Mouse (Mus musculus) spleen, postnatal 14 days (tissue): ENCODE measurements around the gene 3110082I17Rik.
"Not testable (repeated sequence)": the region's sequence is repeated elsewhere in the genome, so short reads cannot be mapped to it uniquely, and the experiment has no call there.

ENCODE experiments used
- DNase-seq, 2 experiments: peaks; one replicate each; pipeline ENCODE4 v3.0.0; 2021 to 2022; ENCODE audit warnings: low spot score in 2 of 2

The 3110082I17Rik gene

GRCm38 (mm10) chr5:139353496-139353895 is 106.8 kb downstream of the 3110082I17Rik start:
- DNase-seq = no peak

GRCm38 (mm10) chr5:139352317-139352716 is 108.0 kb downstream of the 3110082I17Rik start, which contains the start of gene Cyp2w1:
TSS of gene Cyp2w1 (plus strand) at chr5:139352617.
- no peak for DNase-seq

DNA sequence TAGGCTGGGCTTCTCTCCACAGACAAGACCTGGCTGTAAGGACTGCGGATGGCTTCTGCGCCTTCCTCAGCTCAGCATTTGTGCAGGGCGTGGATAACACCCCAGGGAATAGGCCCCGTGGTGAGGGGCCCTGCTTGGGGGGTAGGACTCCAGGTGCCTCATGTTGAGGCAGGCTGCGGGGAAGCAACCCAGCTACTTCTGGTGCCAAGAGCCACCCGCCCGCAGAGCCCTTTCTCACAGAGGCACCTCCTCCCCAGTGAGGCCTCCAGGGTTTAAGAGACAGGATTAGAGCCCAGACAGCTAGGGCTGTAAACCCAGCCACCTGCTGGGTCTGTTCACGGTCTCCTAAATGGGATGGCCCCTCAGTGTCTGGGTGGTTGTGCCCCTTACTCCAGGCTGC is 108.7 kb downstream of the 3110082I17Rik start:
- no peak for DNase-seq

GRCm38 (mm10) chr5:139351134-139351533 is 109.2 kb downstream of the 3110082I17Rik start, which contains the start of gene Cox19:
TSS of gene Cox19 (minus strand) at chr5:139351418.
- DNase-seq = no peak

DNA sequence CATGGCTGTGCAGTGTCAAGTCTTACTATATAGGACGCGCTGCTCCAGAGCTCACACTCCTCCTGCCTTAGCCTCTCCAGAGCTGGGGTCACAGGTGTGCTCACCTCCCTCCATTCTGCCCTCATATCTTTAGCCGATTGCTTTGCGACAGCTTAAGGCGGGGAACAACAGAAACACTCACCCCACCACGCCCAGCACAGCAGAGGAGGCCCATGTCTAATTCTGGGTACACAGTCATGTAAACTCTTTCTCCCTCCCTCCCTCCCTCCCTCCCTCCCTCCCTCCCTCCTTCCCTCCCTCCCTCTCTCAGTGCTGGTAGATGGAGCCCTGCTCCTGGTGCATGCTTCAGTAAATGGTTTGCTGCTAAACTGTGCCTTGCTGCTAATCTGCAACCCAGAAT is 110.6 kb downstream of the 3110082I17Rik start:
- no peak for DNase-seq

GRCm38 (mm10) chr5:139347225-139347624 is 113.1 kb downstream of the 3110082I17Rik start:
- DNase-seq = no peak

- DNase-seq = no peak
Measured at GRCm38 (mm10) chr5:139345364-139345714, 115.0 kb downstream of the 3110082I17Rik start.

DNA sequence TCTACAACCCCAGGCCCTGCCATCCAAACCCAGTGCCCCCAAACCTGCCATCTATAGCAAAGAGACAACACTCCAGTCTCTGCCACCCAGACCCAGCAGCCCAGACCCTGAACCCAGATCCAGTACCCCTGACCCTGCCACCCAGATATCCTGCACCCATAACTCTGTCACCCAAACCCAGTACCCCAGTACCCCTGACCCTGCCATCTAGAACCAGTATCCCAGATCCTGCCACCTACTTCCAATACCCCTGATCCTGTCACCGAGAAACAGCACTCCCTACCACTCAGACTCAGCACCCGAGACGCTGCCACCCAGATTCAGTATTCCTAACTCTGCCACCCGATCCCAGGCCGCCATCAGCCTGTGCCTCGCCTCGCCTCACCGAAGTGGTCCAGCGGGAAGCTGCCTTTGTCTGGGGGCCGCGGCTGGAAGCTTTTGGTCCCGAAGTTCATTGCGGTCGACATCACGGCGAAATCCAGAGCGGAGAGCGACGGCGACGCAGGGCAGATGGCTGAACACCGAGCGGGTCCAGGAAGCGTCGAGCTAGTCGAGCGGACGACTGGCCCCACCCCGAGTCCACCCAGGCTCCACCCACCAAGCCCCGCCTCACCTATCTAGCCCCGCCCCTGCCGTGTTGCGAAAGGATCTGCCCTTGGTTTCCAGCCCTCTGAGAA is 115.5 kb downstream of the 3110082I17Rik start:
- DNase-seq = peak; percentile 96 to 97

DNA sequence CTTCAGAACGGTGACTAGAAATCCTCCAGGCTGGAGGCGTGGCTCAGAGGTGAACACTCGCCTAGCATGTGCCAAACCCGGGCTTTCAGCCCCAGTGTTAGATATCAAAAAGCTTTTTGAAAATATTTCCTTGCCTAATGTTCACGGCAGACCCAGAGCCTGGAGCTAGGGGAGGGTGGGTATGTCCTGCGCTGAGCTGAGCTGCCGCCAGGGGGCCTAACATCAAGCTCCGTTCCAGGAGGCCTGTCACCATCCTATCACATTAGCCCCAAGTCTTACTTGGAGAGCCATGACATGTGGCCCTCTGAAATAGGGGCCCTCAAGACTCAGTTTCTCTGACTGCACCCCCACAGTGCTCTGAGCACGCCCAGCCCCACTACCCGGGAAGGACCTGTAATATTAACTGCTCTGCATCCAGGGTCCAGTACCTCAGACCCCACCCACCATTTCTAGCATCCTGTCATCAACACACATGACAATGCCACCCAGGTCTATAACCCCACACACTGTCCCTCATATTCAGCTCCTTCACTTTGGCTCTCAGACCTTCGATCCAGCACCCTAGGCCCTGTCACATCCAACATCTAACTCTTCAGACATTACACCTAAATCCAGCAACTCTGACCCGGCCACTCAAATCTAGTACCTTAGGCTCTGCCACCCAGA is 116.2 kb downstream of the 3110082I17Rik start:
- DNase-seq = peak; percentile 67 to 78

GRCm38 (mm10) chr5:139338891-139339290 is 121.4 kb downstream of the 3110082I17Rik start:
- DNase-seq = no peak

GRCm38 (mm10) chr5:139338403-139338802 is 121.9 kb downstream of the 3110082I17Rik start:
- DNase-seq = no peak

- no peak for DNase-seq
Measured at GRCm38 (mm10) chr5:139337826-139338370, 122.4 kb downstream of the 3110082I17Rik start.

GRCm38 (mm10) chr5:139335634-139336033 is 124.7 kb downstream of the 3110082I17Rik start:
- DNase-seq = no peak

DNA sequence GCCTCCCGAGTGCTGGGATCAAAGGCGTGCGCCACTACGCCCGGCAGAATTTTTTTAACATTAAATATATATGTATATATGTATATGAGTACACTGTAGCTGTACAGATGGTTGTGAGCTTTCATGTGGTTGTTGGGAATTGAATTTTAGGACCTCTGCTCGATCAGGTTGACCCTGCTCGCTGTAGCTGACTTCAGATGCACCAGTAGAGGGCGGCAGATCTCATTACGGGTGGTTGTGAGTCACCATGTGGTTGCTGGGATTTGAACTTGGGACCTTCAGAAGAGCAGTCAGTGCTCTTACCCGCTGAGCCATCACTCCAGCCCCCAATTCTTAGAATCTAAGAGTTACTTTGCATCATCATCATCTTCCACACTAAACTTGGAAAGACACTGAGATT is 125.9 kb downstream of the 3110082I17Rik start:
- not testable (repeated sequence) for DNase-seq

DNA sequence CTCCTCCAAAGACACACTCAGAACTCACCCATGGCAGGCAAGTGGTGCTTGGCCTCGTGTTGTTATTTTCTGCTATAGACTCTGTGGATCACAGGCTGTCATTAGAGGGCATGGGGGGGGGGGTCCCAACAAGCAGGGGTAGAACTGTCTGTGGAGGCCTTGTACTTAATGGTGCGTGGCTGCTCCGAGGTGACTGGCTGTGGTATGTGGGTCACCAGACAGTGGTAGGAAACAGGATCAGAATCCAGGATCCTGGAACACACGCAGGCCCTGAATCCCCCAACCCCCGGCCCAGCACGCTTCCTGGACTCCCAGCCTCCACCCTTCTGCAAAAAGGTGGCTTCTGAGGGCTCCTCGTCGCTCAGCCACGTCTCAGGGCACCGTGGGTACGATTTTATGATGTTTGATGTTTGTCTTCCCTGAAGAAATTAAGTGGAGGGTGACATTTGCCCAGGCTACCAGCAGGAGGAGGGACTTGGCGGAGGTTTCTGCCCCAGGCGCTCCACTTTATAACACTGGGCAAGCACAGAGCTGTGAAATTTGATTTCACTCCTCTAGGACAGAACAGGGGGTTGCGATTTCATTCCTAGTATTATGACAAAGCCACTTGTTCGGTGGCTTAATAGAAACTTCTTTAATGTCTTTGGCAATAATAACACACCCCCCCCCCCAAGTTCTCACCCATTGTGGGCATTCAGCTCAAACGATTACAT is 126.9 kb downstream of the 3110082I17Rik start:
- no peak for DNase-seq

DNA sequence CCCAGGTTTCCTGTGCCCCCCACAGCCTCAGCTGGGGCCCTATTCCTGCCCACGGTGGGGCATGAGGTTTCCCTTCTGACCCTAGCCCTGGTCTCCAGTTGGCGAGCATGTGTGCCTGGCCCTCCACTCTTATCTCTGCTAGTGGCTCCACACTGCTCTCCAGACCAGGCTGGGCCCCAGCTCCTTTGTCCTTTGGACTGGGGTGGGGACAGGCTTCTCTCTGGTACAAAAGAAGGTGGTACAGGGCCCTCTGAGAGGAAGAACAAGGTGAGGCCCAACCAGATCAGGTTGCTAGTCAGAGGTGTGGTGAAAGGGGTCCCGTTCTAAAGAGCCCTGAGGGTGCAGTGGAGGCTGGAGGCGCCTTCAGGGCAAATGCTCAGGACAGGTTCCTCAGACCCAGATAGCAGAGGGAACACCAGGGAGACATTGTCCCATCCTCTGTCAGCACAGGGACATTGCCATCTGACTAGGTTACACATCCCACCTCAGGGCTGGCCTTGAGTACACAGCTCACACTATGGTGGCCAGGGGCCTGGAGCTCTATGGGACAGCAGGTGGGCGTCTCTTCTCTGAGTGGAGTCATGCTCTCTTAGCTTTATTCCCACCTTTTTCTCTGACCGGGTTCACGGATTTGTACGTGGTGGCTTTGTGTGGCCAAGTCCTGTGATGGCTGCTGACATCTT is 127.6 kb downstream of the 3110082I17Rik start:
- DNase-seq = no peak

GRCm38 (mm10) chr5:139331742-139332141 is 128.6 kb downstream of the 3110082I17Rik start:
- DNase-seq = peak; percentile 56 to 76

GRCm38 (mm10) chr5:139330766-139331165 is 129.6 kb downstream of the 3110082I17Rik start:
- no peak for DNase-seq

DNA sequence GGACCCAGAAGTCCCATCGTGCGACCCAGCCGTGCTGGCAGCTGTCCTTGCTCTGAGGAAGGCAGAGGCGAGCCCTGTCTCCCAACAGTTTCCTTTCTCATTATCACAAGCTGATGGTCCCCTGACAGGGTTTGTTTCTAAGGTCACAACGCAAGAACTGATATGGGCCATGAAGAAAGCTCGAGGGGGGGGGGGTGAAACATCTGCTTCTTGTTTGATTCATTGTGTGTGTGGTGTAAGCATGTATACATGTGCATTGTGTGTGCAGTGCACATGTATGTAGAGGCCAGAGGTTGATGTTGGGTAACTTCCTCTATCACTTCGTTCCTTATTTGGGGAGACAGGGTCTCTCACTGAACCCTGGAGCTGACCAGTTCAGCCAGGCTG is 132.7 kb downstream of the 3110082I17Rik start:
- DNase-seq = no peak

GRCm38 (mm10) chr5:139326986-139327633 is 133.2 kb downstream of the 3110082I17Rik start:
- no peak for DNase-seq

DNA sequence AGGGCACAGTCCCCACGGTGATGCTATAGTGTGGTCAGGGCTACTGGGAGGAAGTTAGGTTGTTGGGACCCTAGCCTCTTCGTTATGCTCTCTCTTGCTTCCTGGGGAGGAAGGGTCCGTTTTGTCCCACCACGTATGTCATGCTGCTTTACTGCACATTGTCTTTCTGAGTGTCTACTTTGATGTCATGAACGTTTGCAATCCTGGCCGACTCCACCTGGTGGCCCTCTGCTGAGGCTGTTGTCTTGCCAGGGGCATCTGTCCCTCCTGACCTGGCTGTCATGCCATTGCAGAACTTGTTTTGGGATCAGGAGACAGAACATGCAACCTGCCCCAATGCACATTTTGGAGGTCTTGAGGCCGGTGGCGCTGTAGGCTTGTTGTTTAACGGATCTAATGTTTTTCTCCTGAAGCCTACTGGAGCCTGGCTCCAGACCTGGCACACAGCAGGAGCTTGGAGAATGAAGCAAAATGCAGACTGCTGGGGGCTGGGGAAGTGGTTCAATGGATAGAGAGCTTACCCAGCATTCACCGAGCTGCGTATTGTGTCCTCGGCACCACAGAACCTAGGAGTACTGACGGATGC is 134.1 kb downstream of the 3110082I17Rik start:
- DNase-seq = no peak
